Mouse (Mus musculus): ENCODE measurements around the gene H2al1h.

- TF ChIP-seq CTCF (IDR thresholded peaks at IDR 0.05) (no peak), POLR2A (IDR thresholded peaks at IDR 0.05; ENCODE audit: insufficient read depth, low read depth, low read length) (no peak), EP300 (IDR thresholded peaks at IDR 0.05; ENCODE audit: insufficient read depth, low read depth, low read length) (no peak)
These were observed 24.5 kb downstream of the H2al1h start for GRCm38 (mm10) chrX:11345762-11346161.

All from heart, adult 2 months (tissue).